Mouse (Mus musculus) cortical plate, adult 2 months (tissue): Measurements from ENCODE around the gene Snx29.

Source experiments
- CTCF ChIP-seq: fragments of 200-500 bp; IDR thresholded peaks from 2 replicates; pipeline ENCODE4 v1.5.1; 2011; ENCODE audit warnings: mild to moderate bottlenecking, control low read depth, low read length; ENCODE audit not compliant: insufficient read depth; ENCODE audit errors: extremely low read depth
- POLR2A ChIP-seq: fragments of 200-500 bp; IDR thresholded peaks from 2 replicates; pipeline ENCODE4 v1.6.1; 2011; ENCODE audit warnings: mild to moderate bottlenecking, low read length, control low read depth; ENCODE audit not compliant: insufficient read depth; ENCODE audit errors: extremely low read depth

DNA sequence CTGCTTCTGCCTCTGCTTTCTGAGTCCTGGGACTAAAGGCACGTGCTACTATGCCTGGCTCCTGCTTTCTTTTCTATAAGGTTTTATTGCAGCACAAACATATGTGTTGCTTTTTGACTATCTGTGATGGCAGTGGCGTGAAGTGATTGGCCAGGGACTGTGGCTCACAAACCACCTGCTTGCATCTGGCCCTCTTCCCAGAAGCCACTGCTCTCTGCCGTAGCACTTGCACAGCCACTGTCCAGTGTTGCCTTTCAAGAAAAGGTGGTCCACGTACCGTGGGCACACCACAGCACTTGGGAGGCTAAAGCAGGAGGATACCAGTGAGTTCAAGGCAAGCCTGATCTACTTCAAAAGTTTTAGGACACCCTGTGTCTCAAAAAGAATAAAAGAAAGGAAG is 154.9 kb downstream of the Snx29 start:
- TF ChIP-seq POLR2A (no peak), CTCF (no peak)
